Mouse (Mus musculus): ENCODE results near the gene Cnih3. TPM values are rescaled to one million over a fixed set of nuclear protein-coding genes. Genes with fewer than 3 reads are reported as not detected.
A peak's percentile ranks its signal among the peaks of the same experiment; 100 is the strongest.

Gene Cnih3
- polyA plus RNA-seq, 2 experiments = 0.58 to 0.64 TPM

GRCm38 (mm10) chr1:181440982-181441603, 88.7 kb downstream of the Cnih3 start:
- Histone ChIP-seq H3K4me2 (replicated peaks; ENCODE audit: low read depth, low read length, severe bottlenecking) (no peak overlapping the region), H3K9ac (ENCODE audit: low read depth, low read length, severe bottlenecking) (no peak overlapping the region), H3K27me3 (ENCODE audit: control insufficient read depth, insufficient read depth, low read length) (no peaks in the 10 kb centered on the region), H3K27ac (replicated peaks; ENCODE audit: low read depth, low read length) (peak overlapping the region; percentile 73), H3K4me3 (replicated peaks; ENCODE audit: low read length) (no peak overlapping the region), H3K9me3 (ENCODE audit: control insufficient read depth, low read length) (no peaks in the 10 kb centered on the region), H3K36me3 (ENCODE audit: control insufficient read depth, insufficient read depth, low read length) (no peaks in the 10 kb centered on the region), H3K4me1 (ENCODE audit: control insufficient read depth, insufficient read depth, low read length) (peaks cover 27% of the 10 kb centered on the region)
- DNase-seq (ENCODE audit: low spot score) (no peak), ATAC-seq (ENCODE audit: low FRiP score, low read depth) (no peak)
- TF ChIP-seq POLR2A (IDR thresholded peaks at IDR 0.05; ENCODE audit: borderline replicate concordance, extremely low read depth, insufficient read depth, insufficient read length) = no peak
- WGBS = 73% methylated on average over 8 of the region's 8 CpGs

GRCm38 (mm10) chr1:181441654-181442241, 89.3 kb downstream of the Cnih3 start:
- 65% methylated on average over 7 of the region's 7 CpGs for WGBS
- H3K36me3 ChIP-seq (ENCODE audit: control insufficient read depth, insufficient read depth, low read length) = no peaks in the 10 kb centered on the region
- no peaks in the 10 kb centered on the region for H3K9me3 ChIP-seq (ENCODE audit: control insufficient read depth, low read length)
- no peak for TF ChIP-seq POLR2A (IDR thresholded peaks at IDR 0.05; ENCODE audit: borderline replicate concordance, extremely low read depth, insufficient read depth, insufficient read length)
- H3K27ac ChIP-seq (replicated peaks; ENCODE audit: low read depth, low read length) = peak overlapping the region; percentile 73
- no peak overlapping the region for H3K9ac ChIP-seq (ENCODE audit: low read depth, low read length, severe bottlenecking)
- no peaks in the 10 kb centered on the region for H3K27me3 ChIP-seq (ENCODE audit: control insufficient read depth, insufficient read depth, low read length)
- DNase-seq (ENCODE audit: low spot score) = peak; percentile 80
- H3K4me2 ChIP-seq (replicated peaks; ENCODE audit: low read depth, low read length, severe bottlenecking) = no peak overlapping the region
- H3K4me1 ChIP-seq (ENCODE audit: control insufficient read depth, insufficient read depth, low read length) = peaks cover 30% of the 10 kb centered on the region
- ATAC-seq (ENCODE audit: low FRiP score, low read depth) = peak; percentile 56; the same call in 1 of the 2 replicates
- H3K4me3 ChIP-seq (replicated peaks; ENCODE audit: low read length) = no peak overlapping the region

- TF ChIP-seq POLR2A (IDR thresholded peaks at IDR 0.05; ENCODE audit: borderline replicate concordance, extremely low read depth, insufficient read depth, insufficient read length) = no peak
- ATAC-seq (ENCODE audit: low FRiP score, low read depth) (no peak), DNase-seq (ENCODE audit: low spot score) (no peak)
- H3K36me3 ChIP-seq (ENCODE audit: control insufficient read depth, insufficient read depth, low read length) = no peaks in the 10 kb centered on the region
- no peak overlapping the region for H3K27ac ChIP-seq (replicated peaks; ENCODE audit: low read depth, low read length)
- no peaks in the 10 kb centered on the region for H3K9me3 ChIP-seq (ENCODE audit: control insufficient read depth, low read length)
- H3K9ac ChIP-seq (ENCODE audit: low read depth, low read length, severe bottlenecking) = no peak overlapping the region
- H3K4me1 ChIP-seq (ENCODE audit: control insufficient read depth, insufficient read depth, low read length) = peaks cover 42% of the 10 kb centered on the region
- no peak overlapping the region for H3K4me2 ChIP-seq (replicated peaks; ENCODE audit: low read depth, low read length, severe bottlenecking)
- WGBS = 93% methylated on average over 5 of the region's 5 CpGs
- H3K4me3 ChIP-seq (replicated peaks; ENCODE audit: low read length) = no peak overlapping the region
- H3K27me3 ChIP-seq (ENCODE audit: control insufficient read depth, insufficient read depth, low read length) = no peaks in the 10 kb centered on the region
These were observed 92.6 kb downstream of the Cnih3 start for GRCm38 (mm10) chr1:181445041-181445440.

GRCm38 (mm10) chr1:181445630-181446257, 93.3 kb downstream of the Cnih3 start:
- H3K27me3 ChIP-seq (ENCODE audit: control insufficient read depth, insufficient read depth, low read length) = no peaks in the 10 kb centered on the region
- WGBS = 24% methylated on average over 1 of the region's 1 CpGs
- H3K9me3 ChIP-seq (ENCODE audit: control insufficient read depth, low read length) = no peaks in the 10 kb centered on the region
- H3K9ac ChIP-seq (ENCODE audit: low read depth, low read length, severe bottlenecking) = no peak overlapping the region
- no peaks in the 10 kb centered on the region for H3K36me3 ChIP-seq (ENCODE audit: control insufficient read depth, insufficient read depth, low read length)
- TF ChIP-seq POLR2A (IDR thresholded peaks at IDR 0.05; ENCODE audit: borderline replicate concordance, extremely low read depth, insufficient read depth, insufficient read length) = no peak
- H3K4me3 ChIP-seq (replicated peaks; ENCODE audit: low read length) = no peak overlapping the region
- peak overlapping the region; percentile 29; the same call in 1 of the 2 replicates for H3K27ac ChIP-seq (replicated peaks; ENCODE audit: low read depth, low read length)
- no peak for ATAC-seq (ENCODE audit: low FRiP score, low read depth)
- DNase-seq (ENCODE audit: low spot score) = peak; percentile 84
- peaks cover 38% of the 10 kb centered on the region for H3K4me1 ChIP-seq (ENCODE audit: control insufficient read depth, insufficient read depth, low read length)
- no peak overlapping the region; the same call in 1 of the 2 replicates for H3K4me2 ChIP-seq (replicated peaks; ENCODE audit: low read depth, low read length, severe bottlenecking)

GRCm38 (mm10) chr1:181446591-181447114, 94.2 kb downstream of the Cnih3 start:
- H3K9me3 ChIP-seq (ENCODE audit: control insufficient read depth, low read length) = no peaks in the 10 kb centered on the region
- no peak overlapping the region; the same call in 1 of the 2 replicates for H3K27ac ChIP-seq (replicated peaks; ENCODE audit: low read depth, low read length)
- WGBS = 62% methylated on average over 6 of the region's 6 CpGs
- ATAC-seq (ENCODE audit: low FRiP score, low read depth) (0 out of 2 replicates have a peak, but pooled peaks have one; percentile 33), DNase-seq (ENCODE audit: low spot score) (peak; percentile 78)
- H3K27me3 ChIP-seq (ENCODE audit: control insufficient read depth, insufficient read depth, low read length) = no peaks in the 10 kb centered on the region
- TF ChIP-seq POLR2A (IDR thresholded peaks at IDR 0.05; ENCODE audit: borderline replicate concordance, extremely low read depth, insufficient read depth, insufficient read length) = no peak
- no peak overlapping the region for H3K4me3 ChIP-seq (replicated peaks; ENCODE audit: low read length)
- H3K9ac ChIP-seq (ENCODE audit: low read depth, low read length, severe bottlenecking) = no peak overlapping the region
- no peak overlapping the region for H3K4me2 ChIP-seq (replicated peaks; ENCODE audit: low read depth, low read length, severe bottlenecking)
- peaks cover 29% of the 10 kb centered on the region for H3K4me1 ChIP-seq (ENCODE audit: control insufficient read depth, insufficient read depth, low read length)
- H3K36me3 ChIP-seq (ENCODE audit: control insufficient read depth, insufficient read depth, low read length) = no peaks in the 10 kb centered on the region

Data from limb, embryonic 14.5 days (tissue).